Mouse (Mus musculus): ENCODE data around the gene Dgke.

- TF ChIP-seq CTCF (conservative IDR thresholded peaks at IDR 0.05; ENCODE audit: low read length) (no peak), POU5F1 (IDR thresholded peaks at IDR 0.05; ENCODE audit: borderline replicate concordance, low read length) (no peak)
Measured at GRCm38 (mm10) chr11:89074783-89075413, 8.2 kb upstream of the Dgke start.
